ENCODE assay signal across 7 mouse cellular contexts in genomic region chr11:85524841-85525500, GRCm38 (mm10).
DNase-seq lines count a peak whose midpoint lies in the region; ATAC-seq and TF ChIP-seq lines count a peak whose summit lies in the region.

No protein-coding gene starts in this region.

- peaks cover 5% of the 10 kb centered on the region for H3K4me1 ChIP-seq in cortical plate, adult 2 months (ENCODE audit: control insufficient read depth, insufficient read depth, low read length)
- H3K4me1 ChIP-seq in embryonic facial prominence, embryonic 15.5 days, result peaks cover 34% of the 10 kb centered on the region
- peaks cover 38% of the 10 kb centered on the region for H3K4me1 ChIP-seq in heart, embryonic 13.5 days
- peaks cover 43% of the 10 kb centered on the region for H3K4me1 ChIP-seq in kidney, embryonic 14.5 days (ENCODE audit: control insufficient read depth, insufficient read depth, low read length)
- H3K4me1 ChIP-seq in liver, embryonic 15.5 days (replicated peaks), result peaks cover 16% of the 10 kb centered on the region
- H3K4me1 ChIP-seq in neural tube, embryonic 13.5 days (replicated peaks), result peaks cover 43% of the 10 kb centered on the region

- no peak for DNase-seq in urinary bladder, adult 2 months (ENCODE audit: low spot score)

- no peaks in the 10 kb centered on the region for H3K9me3 ChIP-seq in embryonic facial prominence, embryonic 15.5 days (replicated peaks)
- H3K9me3 ChIP-seq in heart, embryonic 13.5 days, result no peaks in the 10 kb centered on the region
- H3K9me3 ChIP-seq in kidney, embryonic 14.5 days (ENCODE audit: control insufficient read depth, low read length), result no peaks in the 10 kb centered on the region
- no peaks in the 10 kb centered on the region for H3K9me3 ChIP-seq in liver, embryonic 15.5 days (replicated peaks)
- no peaks in the 10 kb centered on the region for H3K9me3 ChIP-seq in neural tube, embryonic 13.5 days

- H3K27me3 ChIP-seq in embryonic facial prominence, embryonic 15.5 days, result no peaks in the 10 kb centered on the region
- peaks cover 28% of the 10 kb centered on the region for H3K27me3 ChIP-seq in heart, embryonic 13.5 days (replicated peaks)
- H3K27me3 ChIP-seq in kidney, embryonic 14.5 days (ENCODE audit: control insufficient read depth, insufficient read depth, low read length), result peaks cover 6% of the 10 kb centered on the region
- peaks cover 40% of the 10 kb centered on the region for H3K27me3 ChIP-seq in liver, embryonic 15.5 days
- H3K27me3 ChIP-seq in neural tube, embryonic 13.5 days, result peaks cover 27% of the 10 kb centered on the region

- peak overlapping the region; percentile 49 for H3K4me2 ChIP-seq in embryonic facial prominence, embryonic 15.5 days (replicated peaks)
- peak overlapping the region; percentile 63 for H3K4me2 ChIP-seq in heart, embryonic 13.5 days
- peak overlapping the region; percentile 30 for H3K4me2 ChIP-seq in kidney, embryonic 14.5 days (replicated peaks; ENCODE audit: low read depth, low read length)
- H3K4me2 ChIP-seq in liver, embryonic 15.5 days, result no peak overlapping the region
- peak overlapping the region; percentile 62 for H3K4me2 ChIP-seq in neural tube, embryonic 13.5 days

- WGBS in embryonic facial prominence, embryonic 15.5 days, result 12% methylated on average over 16 of the region's 16 CpGs
- 15% methylated on average over 16 of the region's 16 CpGs for WGBS in heart, embryonic 13.5 days
- WGBS in kidney, embryonic 14.5 days, result 21% methylated on average over 16 of the region's 16 CpGs
- 34% methylated on average over 16 of the region's 16 CpGs for WGBS in liver, embryonic 15.5 days (ENCODE audit: insufficient replicate concordance)
- WGBS in neural tube, embryonic 13.5 days, result 16% methylated on average over 16 of the region's 16 CpGs

- TF ChIP-seq CTCF in cortical plate, adult 2 months (IDR thresholded peaks at IDR 0.05; ENCODE audit: extremely low read depth, insufficient read depth, low read length), result no peak

- no peak overlapping the region for H3K27ac ChIP-seq in cortical plate, adult 2 months (ENCODE audit: insufficient read depth, low read length)
- peak overlapping the region; percentile 65 for H3K27ac ChIP-seq in embryonic facial prominence, embryonic 15.5 days (replicated peaks)
- H3K27ac ChIP-seq in heart, embryonic 13.5 days (replicated peaks), result peak overlapping the region; percentile 63
- peak overlapping the region; percentile 78 for H3K27ac ChIP-seq in kidney, embryonic 14.5 days (ENCODE audit: low read depth, low read length)
- 0 out of 2 replicates have a peak overlapping the region, but pooled peaks have one; percentile 24 for H3K27ac ChIP-seq in liver, embryonic 15.5 days (replicated peaks)
- peak overlapping the region; percentile 39; the same call in 1 of the 2 replicates for H3K27ac ChIP-seq in neural tube, embryonic 13.5 days (replicated peaks)

- ATAC-seq in embryonic facial prominence, embryonic 15.5 days (ENCODE audit: insufficient number of reproducible peaks, low FRiP score, low TSS enrichment, low read depth), result 0 out of 2 replicates have a peak, but pooled peaks have one; percentile 35
- ATAC-seq in heart, embryonic 13.5 days (ENCODE audit: extremely low read depth, insufficient number of reproducible peaks, low FRiP score, low TSS enrichment), result peak; percentile 71; the same call in 1 of the 2 replicates
- peak; percentile 63; the same call in 1 of the 2 replicates for ATAC-seq in kidney, embryonic 14.5 days (ENCODE audit: low FRiP score, low TSS enrichment)
- 0 out of 2 replicates have a peak, but pooled peaks have one; percentile 16 for ATAC-seq in liver, embryonic 15.5 days (ENCODE audit: insufficient read depth)
- ATAC-seq in neural tube, embryonic 13.5 days (ENCODE audit: low read depth), result peak; percentile 23; the same call in 1 of the 2 replicates

- no peak overlapping the region; the same call in 1 of the 2 replicates for H3K9ac ChIP-seq in embryonic facial prominence, embryonic 15.5 days
- peak overlapping the region; percentile 64 for H3K9ac ChIP-seq in heart, embryonic 13.5 days
- no peak overlapping the region; the same call in 1 of the 2 replicates for H3K9ac ChIP-seq in kidney, embryonic 14.5 days (ENCODE audit: low read depth, low read length)
- H3K9ac ChIP-seq in liver, embryonic 15.5 days, result no peak overlapping the region
- peak overlapping the region; percentile 60 for H3K9ac ChIP-seq in neural tube, embryonic 13.5 days

- H3K4me3 ChIP-seq in cortical plate, adult 2 months (ENCODE audit: insufficient read depth, low read length), result peak overlapping the region; percentile 17
- peak overlapping the region; percentile 26 for H3K4me3 ChIP-seq in embryonic facial prominence, embryonic 15.5 days (replicated peaks)
- H3K4me3 ChIP-seq in heart, embryonic 13.5 days, result peak overlapping the region; percentile 36
- H3K4me3 ChIP-seq in kidney, embryonic 14.5 days (ENCODE audit: low read length), result no peak overlapping the region
- no peak overlapping the region for H3K4me3 ChIP-seq in liver, embryonic 15.5 days (replicated peaks)
- H3K4me3 ChIP-seq in neural tube, embryonic 13.5 days, result no peak overlapping the region

- no peak for TF ChIP-seq POLR2A in cortical plate, adult 2 months (IDR thresholded peaks at IDR 0.05; ENCODE audit: extremely low read depth, insufficient read depth, low read length)

- H3K36me3 ChIP-seq in embryonic facial prominence, embryonic 15.5 days, result no peaks in the 10 kb centered on the region
- H3K36me3 ChIP-seq in heart, embryonic 13.5 days, result no peaks in the 10 kb centered on the region
- H3K36me3 ChIP-seq in kidney, embryonic 14.5 days (ENCODE audit: control insufficient read depth, insufficient read depth, low read length), result no peaks in the 10 kb centered on the region
- H3K36me3 ChIP-seq in liver, embryonic 15.5 days (replicated peaks), result no peaks in the 10 kb centered on the region
- no peaks in the 10 kb centered on the region for H3K36me3 ChIP-seq in neural tube, embryonic 13.5 days

Comparison
In these comparisons a context has a peak if more than half of its experiments do, and no peak if none do; other contexts are left out.
1. H3K4me3 ChIP-seq: peak in cortical plate, adult 2 months (single experiment), embryonic facial prominence, embryonic 15.5 days (single experiment) and heart, embryonic 13.5 days (single experiment); none in kidney, embryonic 14.5 days (single experiment), liver, embryonic 15.5 days (single experiment) and neural tube, embryonic 13.5 days (single experiment).
2. ATAC-seq: peak in every context shown above with its lines; median percentile 71 in heart, embryonic 13.5 days; 63 in kidney, embryonic 14.5 days; 35 in embryonic facial prominence, embryonic 15.5 days; 23 in neural tube, embryonic 13.5 days; 16 in liver, embryonic 15.5 days.
3. H3K9ac ChIP-seq: peak in heart, embryonic 13.5 days (single experiment) and neural tube, embryonic 13.5 days (single experiment); none in embryonic facial prominence, embryonic 15.5 days (single experiment), kidney, embryonic 14.5 days (single experiment) and liver, embryonic 15.5 days (single experiment).